ENCODE assay signal across 9 mouse cellular contexts in the genomic region with DNA sequence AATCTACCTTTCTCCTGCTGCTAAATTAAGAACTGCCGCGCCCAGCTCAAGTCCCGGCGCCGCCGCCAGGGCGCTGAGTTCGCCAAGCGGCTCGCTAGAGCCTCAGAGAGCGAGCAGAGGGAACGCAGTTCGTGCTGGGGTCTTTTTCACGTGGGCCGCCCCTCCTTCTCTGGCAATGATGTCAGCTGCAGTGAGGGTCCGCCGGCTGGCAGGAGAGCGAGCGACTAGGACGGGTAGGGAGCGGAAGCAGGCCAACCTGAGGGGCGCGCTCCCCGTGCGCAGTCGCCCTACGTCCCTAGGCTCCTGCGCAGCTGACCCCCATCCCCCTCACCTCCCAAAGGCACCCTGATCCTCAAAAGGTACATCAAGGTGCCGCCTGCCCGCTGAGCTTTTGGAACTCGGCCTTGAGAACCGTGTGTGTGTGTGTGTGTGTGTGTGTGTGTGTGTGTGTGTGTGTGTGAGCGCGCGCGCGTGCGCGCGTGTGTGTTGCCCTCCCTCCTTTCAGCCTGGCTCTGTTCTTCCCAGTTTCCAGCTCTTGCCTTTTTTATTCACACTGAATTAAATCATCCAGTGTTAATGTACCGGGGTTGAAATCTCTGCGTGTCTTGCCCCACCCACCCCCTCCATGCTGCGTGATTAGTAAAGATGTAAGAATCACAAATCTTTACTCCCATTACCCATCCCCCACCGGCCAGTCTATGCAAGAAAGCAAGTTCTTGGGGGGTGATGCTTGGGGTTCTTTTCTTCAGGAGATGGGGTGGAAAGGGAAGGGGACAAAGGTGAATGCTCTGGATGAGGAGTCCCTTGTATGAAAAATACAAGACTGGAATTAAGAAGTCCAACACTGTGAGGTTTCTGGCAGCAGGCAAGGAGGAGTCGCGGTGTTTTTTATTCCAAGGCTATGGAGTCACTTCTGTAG. TPM values are rescaled to one million over a fixed set of nuclear protein-coding genes. Genes with fewer than 3 reads are reported as not detected.
DNase-seq lines count a peak whose midpoint lies in the region; ATAC-seq lines count a peak whose summit lies in the region.
"Had no signal": no experiment of that assay in that cellular context is flagged by ENCODE, and none has a peak within 500 bp of the region (broad histone marks: within the 10 kb centered on the region; RNA-seq: fewer than 3 reads in every experiment).

No protein-coding gene starts in this region.

- WGBS in kidney, embryonic 15.5 days: 10% methylated on average over 46 of the region's 46 CpGs
- WGBS in neural tube, embryonic 13.5 days: 5% methylated on average over 31 of the region's 46 CpGs

- no peaks in the 10 kb centered on the region for H3K4me1 ChIP-seq in kidney, embryonic 15.5 days
- H3K4me1 ChIP-seq in neural tube, embryonic 13.5 days (replicated peaks): no peaks in the 10 kb centered on the region

- H3K36me3 ChIP-seq in kidney, embryonic 15.5 days: no peaks in the 10 kb centered on the region
- H3K36me3 ChIP-seq in neural tube, embryonic 13.5 days: no peaks in the 10 kb centered on the region

- H3K4me3 ChIP-seq in kidney, embryonic 15.5 days (replicated peaks): peak overlapping the region; percentile 50
- H3K4me3 ChIP-seq in neural tube, embryonic 13.5 days: peak overlapping the region; percentile 49

- H3K9me3 ChIP-seq in kidney, embryonic 15.5 days (replicated peaks): no peaks in the 10 kb centered on the region
- no peaks in the 10 kb centered on the region for H3K9me3 ChIP-seq in neural tube, embryonic 13.5 days

- peak overlapping the region; percentile 76 for H3K4me2 ChIP-seq in kidney, embryonic 15.5 days
- peak overlapping the region; percentile 73 for H3K4me2 ChIP-seq in neural tube, embryonic 13.5 days

- peaks cover 26% of the 10 kb centered on the region for H3K27me3 ChIP-seq in kidney, embryonic 15.5 days
- H3K27me3 ChIP-seq in neural tube, embryonic 13.5 days: no peaks in the 10 kb centered on the region

- intact Hi-C loops in left cerebral cortex, postnatal 36 days (cut with DNase I): no loop called here

- H3K9ac ChIP-seq in kidney, embryonic 15.5 days: no peak overlapping the region
- H3K9ac ChIP-seq in neural tube, embryonic 13.5 days: peak overlapping the region; percentile 70

- ATAC-seq in kidney, embryonic 15.5 days (replicated peaks; ENCODE audit: low FRiP score): peak; percentile 43
- peak; percentile 88 for ATAC-seq in neural tube, embryonic 13.5 days (ENCODE audit: low read depth)

- no peak overlapping the region for H3K27ac ChIP-seq in kidney, embryonic 15.5 days
- peak overlapping the region; percentile 69; the same call in 1 of the 2 replicates for H3K27ac ChIP-seq in neural tube, embryonic 13.5 days (replicated peaks)
- H3K27ac ChIP-seq: macrophage had no signal

- DNase-seq in kidney, adult 9 months: no peak
- peak; percentile 66 to 73 for DNase-seq in cerebellum, postnatal 14 days
- peak; percentile 34 to 44 for DNase-seq in frontal cortex, postnatal 36 days (ENCODE audit: low spot score in 2 of 2)
- DNase-seq in left cerebral cortex, postnatal 36 days (ENCODE audit: low spot score in 2 of 2): peak; percentile 35 to 58
- DNase-seq in thymus, postnatal 0 days (ENCODE audit: low spot score): no peak
- DNase-seq in spleen, postnatal 10 days (ENCODE audit: low spot score in 2 of 2): no peak

RNA-seq across cellular contexts. Expression of a gene that starts 3.0 kb away (rescaled TPM):
- 1.4 and 2.5 TPM in 2 replicates for polyA plus RNA-seq in kidney, embryonic 15.5 days (2015; fragmentation: Nextera tagmentation; extraction: Ambion mirVana)
- total RNA-seq in left cerebral cortex, postnatal 36 days (2021): 10 to 100 TPM; 23.0 to 23.5 TPM
- polyA plus RNA-seq in neural tube, embryonic 13.5 days (2015; fragmentation: Nextera tagmentation; extraction: Ambion mirVana): 21.3 and 25.6 TPM in 2 replicates
- polyA plus RNA-seq in thymus, postnatal 0 days (2015; fragmentation: Nextera tagmentation; extraction: Ambion mirVana): 0.08 and 0.10 TPM in 2 replicates
- polyA plus RNA-seq: macrophage had no signal

RNA-seq across cellular contexts. Expression of a gene that starts 19.8 kb away (rescaled TPM):
- not detected in 2 replicates for polyA plus RNA-seq in kidney, embryonic 15.5 days (2015; fragmentation: Nextera tagmentation; extraction: Ambion mirVana)
- not detected for total RNA-seq in left cerebral cortex, postnatal 36 days (2021)
- not detected in 2 replicates for polyA plus RNA-seq in neural tube, embryonic 13.5 days (2015; fragmentation: Nextera tagmentation; extraction: Ambion mirVana)
- polyA plus RNA-seq in thymus, postnatal 0 days (2015; fragmentation: Nextera tagmentation; extraction: Ambion mirVana): not detected in 2 replicates
- polyA plus RNA-seq: macrophage had no signal

Comparison
In these comparisons a context has a peak if more than half of its experiments do, and no peak if none do; other contexts are left out.
1. DNase-seq: peak in cerebellum, postnatal 14 days (2 of 2), frontal cortex, postnatal 36 days (2 of 2) and left cerebral cortex, postnatal 36 days (2 of 2); none in kidney, adult 9 months (single experiment), thymus, postnatal 0 days (single experiment) and spleen, postnatal 10 days (0 of 2).